Mouse (Mus musculus): Measurements from ENCODE around the gene Ppp4r1.

Ppp4r1 gene

DNA sequence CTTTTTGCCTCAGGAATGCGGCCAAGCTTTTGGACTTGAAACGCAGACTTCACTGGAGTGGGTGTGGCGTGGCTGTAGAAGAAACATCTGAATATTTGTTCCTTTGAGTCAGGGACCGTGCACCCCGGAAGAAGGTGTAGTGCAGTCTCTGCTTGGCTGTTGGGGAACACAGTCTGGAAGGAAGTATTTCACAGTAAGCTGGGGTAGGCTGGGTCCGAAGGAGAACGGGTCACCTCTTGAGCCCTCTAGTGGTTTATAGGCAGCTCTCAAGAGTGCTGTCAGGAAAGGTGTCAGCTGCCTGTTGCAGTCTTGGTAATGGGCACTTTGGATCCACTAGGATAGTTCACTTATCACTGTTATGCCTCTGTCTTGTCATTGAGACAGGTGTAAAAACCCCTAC, 3.9 kb downstream of the Ppp4r1 start:
- no peak for TF ChIP-seq GATA4 (IDR thresholded peaks at IDR 0.05; ENCODE audit: insufficient replicate concordance, low read length)

DNA sequence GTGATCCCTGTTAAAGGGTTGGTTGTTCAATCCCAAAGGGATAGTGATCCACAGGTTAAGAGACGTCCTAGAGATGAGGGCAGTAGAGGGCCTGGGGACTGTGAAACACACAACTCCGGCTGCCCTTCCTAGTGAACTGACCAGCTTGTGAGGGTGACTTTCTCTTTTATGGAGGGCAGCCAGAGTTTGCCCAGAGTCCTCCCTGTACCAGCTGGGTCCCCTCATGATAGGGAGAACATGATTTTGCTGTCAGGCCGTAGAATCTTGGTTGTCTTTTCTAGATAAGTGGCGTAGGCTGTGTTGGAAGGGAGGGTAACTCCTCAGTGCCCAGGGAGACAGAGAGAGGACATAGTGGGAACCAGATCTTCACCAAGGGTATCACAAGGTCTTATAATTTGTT, 4.9 kb downstream of the Ppp4r1 start:
- no peak for TF ChIP-seq GATA4 (IDR thresholded peaks at IDR 0.05; ENCODE audit: insufficient replicate concordance, low read length)

DNA sequence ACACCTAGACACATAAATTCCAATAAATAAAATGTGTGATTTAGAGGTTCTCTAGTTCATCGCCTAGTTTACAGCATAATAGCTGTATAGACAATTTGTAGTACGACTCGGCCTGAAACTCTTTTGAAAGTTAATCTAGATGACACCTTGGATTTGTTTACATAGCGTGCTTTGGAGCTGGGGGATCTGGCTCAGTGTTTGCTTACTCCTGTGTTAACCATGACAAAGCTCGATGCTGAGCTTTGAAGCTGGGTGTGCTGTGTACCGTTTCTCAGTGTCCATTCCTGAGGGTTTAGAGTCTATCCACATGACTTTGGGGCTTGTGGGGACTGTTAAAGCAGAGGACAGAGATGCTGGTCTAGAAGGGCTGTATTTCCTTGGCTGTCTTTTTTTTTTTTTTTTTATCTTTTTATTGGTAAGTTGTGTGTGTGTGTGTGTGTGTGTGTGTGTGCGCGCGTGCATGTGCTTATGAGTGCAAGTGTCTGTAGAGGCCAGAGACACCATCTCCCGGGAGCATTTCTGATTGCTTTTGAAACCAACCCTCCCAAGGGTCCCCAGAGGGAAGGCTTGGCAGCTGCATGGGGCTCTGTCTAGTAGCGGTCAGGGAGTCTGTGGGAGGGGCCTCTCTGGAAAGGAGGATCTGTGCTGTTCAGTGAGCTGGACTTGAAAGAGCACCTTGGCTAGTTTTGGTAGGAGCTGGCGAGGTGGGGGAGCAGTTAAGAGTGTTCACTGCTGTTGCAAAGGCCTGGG, 6.3 kb downstream of the Ppp4r1 start:
- no peak for TF ChIP-seq GATA4 (IDR thresholded peaks at IDR 0.05; ENCODE audit: insufficient replicate concordance, low read length)

DNA sequence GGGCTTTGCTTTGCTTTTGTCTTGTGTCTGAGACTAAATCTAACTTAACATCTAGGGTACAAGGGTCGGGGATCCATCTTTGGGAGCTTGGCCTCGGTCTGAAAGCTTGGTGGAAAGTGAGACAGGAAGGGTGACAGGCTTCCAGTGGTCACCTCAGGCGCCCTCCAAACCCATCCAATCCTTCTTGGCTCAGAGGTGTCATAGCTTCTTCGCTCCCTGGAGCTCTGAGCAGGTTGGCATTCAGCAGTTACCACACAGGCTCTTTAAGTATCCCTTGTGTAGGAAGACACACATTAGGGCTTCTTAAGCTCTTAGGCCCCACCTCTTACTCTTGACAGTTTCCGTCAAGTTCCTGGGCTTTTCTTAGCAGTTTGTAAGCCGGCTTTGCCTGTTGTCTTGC, 7.2 kb downstream of the Ppp4r1 start:
- TF ChIP-seq GATA4 (IDR thresholded peaks at IDR 0.05; ENCODE audit: insufficient replicate concordance, low read length): no peak

DNA sequence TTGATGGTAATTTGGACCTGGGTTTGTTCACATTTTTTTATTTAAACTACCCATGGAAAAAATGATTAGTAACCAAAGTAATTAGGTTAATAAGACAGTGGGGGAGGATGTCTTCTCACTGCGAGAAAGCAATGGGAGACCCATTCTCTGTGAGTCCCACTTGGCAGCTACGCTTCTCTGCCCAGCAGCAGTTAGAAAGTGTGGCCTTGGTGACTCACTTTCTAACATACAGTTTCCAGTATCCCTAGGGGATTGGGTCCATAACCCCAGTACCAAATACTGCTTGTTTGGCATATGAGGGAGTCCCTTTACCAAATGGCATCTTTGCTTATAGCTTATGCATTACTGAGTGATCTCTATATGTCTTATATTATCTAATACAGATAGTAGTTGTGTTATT, 8.8 kb downstream of the Ppp4r1 start:
- no peak for TF ChIP-seq GATA4 (IDR thresholded peaks at IDR 0.05; ENCODE audit: insufficient replicate concordance, low read length)

DNA sequence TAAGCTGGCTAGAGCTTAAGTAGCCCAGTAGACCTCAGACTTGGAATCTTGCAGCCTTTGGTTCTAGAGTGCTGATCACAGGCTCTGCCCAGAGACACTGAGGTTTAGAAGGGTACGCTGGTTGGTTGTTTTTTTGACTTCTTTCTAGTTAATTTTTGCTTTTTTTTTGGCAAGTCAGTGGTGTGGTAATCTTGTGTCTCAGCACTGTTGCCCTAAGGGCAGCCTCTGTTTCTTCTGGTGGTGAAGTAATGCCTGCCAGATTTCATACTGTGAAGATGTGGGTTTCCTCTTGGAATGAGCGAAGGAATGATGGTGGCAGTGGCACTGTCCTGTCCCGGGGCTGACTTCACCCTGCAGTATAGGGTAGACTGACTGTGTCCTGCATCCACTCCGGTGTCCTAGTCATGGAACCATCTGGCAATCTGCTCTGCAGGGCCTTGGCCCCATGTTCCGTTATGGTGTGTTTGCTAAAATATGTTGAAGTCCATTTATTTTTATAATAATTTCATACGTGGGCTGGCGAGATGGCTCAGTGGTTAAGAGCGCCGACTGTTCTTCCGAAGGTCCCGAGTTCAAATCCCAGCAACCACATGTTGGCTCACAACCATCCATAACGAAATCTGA, 11.0 kb downstream of the Ppp4r1 start:
- no peak for TF ChIP-seq GATA4 (IDR thresholded peaks at IDR 0.05; ENCODE audit: insufficient replicate concordance, low read length)

DNA sequence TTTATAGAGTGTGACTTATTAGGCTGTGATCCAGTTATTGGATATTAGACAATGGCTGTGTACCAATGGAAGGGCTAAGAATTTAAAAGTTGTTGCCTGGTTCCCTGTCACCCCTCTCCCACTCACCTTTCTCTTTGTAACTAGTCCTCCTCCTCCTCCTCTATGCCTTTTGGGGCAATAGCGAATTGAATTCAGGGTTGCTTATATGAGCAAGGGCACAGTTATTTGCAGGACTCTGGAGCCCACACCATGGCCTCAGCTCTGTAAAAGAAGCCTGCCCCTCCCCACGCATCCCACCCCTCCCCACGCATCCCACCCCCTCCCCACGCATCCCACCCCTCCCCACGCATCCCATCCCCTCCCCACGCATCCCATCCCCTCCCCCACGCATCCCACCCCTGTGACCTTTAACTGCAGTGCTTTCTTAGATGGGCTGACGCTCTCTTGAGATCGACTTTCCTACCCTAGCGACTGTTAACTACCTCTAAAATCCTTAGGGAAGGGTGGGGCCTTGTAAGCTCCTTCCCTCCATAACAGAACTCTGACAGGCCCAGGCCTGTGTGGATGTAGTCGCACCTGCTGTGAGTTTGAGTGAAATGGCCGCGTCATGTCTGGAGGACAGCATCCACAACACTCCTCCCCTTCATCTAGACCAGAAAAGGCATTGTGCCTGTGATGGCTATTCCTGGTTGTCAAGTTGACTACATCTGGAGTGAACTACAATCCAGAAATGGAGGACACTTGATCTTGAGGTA, 11.9 kb downstream of the Ppp4r1 start:
- no peak for TF ChIP-seq GATA4 (IDR thresholded peaks at IDR 0.05; ENCODE audit: insufficient replicate concordance, low read length)

DNA sequence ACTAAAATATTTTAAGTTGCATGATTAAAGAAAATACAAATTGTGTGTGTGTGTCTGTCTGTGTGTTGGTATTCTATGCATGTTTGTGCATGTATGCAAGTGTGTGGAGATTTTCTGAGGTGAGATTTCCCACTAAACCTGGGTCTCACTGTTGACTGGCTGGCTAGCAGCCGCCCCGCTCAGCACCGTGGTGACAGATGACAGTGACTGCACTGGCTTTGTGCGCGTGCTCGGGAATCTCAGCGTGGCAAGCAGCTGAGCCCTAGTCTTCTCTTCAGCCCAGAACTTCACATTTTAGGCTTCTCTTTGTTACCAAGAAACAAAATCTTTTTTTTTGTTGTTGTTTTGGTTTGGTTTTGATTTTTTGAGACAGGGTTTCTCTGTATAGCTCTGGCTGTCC, 13.7 kb downstream of the Ppp4r1 start:
- no peak for TF ChIP-seq GATA4 (IDR thresholded peaks at IDR 0.05; ENCODE audit: insufficient replicate concordance, low read length)

DNA sequence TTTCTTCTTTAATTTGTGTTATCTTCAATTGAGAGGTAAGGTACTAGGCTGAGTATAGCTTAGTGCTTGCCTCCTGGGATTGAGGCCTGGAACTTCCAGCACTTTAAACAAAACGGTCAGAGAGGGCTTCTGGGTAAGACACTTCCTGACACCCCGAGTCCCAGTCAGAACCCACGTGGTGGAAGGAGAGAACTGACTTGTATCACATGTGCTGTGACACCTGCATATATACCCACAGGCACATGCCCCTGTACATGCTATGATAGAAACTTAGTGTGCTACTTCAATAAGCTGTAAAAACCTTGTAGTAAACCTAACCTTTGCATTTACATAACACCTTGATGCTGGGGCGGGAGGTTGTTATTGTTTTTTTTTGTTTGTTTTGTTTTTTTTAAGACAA, 16.1 kb downstream of the Ppp4r1 start:
- no peak for TF ChIP-seq GATA4 (IDR thresholded peaks at IDR 0.05; ENCODE audit: insufficient replicate concordance, low read length)

DNA sequence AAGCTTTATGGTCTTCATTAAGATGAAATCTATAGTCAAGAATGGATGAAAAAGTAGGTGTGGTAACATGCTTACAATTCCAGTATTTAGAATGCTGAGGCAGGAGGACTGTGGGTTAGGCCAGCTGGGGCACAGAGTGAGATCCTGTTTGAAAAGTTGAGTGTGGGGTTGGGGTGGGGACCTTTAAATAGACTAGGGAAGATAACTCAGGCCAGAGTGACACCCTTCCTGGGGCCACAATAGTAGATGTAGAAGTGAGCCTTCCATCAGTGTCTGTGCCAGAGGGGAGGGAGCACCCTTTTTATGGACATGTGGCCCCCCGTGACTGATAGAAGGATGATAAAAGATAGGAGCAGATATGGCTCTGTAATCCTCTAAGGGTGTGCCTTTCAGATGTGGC, 17.0 kb downstream of the Ppp4r1 start:
- no peak for TF ChIP-seq GATA4 (IDR thresholded peaks at IDR 0.05; ENCODE audit: insufficient replicate concordance, low read length)

DNA sequence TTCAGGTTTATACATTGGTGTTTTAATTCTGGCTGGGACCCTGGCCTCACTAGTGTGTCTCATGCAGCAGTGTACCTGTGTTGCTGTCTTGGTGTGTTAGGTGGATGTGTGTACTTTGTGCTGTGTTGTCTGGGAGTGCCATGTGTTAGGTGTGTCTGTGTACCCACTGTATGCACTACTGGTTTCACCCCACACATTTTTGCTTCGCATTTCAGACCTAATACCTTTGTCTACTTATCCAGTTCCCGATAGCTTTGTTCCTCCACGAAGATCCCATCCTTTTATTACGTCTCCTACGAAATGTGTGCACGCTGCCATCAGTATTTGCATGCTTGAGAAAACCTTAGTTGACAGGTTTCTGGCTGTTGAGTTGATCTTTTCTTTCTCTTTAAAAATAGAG, 18.1 kb downstream of the Ppp4r1 start:
- TF ChIP-seq GATA4 (IDR thresholded peaks at IDR 0.05; ENCODE audit: insufficient replicate concordance, low read length): no peak

DNA sequence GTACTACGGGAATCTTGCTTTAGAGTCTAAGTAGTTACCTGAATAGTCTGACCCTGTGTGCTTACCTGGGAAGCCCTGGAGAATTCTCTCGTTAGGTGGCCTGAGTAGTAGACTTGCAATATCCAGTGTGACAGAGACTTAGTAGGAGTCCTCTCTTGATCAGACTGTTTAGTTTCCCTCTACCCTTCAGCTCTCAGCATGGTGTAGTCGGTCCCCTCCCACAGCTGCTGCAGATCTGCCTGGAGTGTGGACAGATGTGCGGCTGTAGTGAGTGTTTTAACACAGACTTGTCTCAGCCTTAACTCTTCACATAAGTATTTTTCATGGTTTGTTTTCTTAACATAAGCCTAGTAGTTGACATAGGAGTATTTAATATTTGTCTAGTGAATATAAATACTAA, 19.7 kb downstream of the Ppp4r1 start:
- no peak for TF ChIP-seq GATA4 (IDR thresholded peaks at IDR 0.05; ENCODE audit: insufficient replicate concordance, low read length)

DNA sequence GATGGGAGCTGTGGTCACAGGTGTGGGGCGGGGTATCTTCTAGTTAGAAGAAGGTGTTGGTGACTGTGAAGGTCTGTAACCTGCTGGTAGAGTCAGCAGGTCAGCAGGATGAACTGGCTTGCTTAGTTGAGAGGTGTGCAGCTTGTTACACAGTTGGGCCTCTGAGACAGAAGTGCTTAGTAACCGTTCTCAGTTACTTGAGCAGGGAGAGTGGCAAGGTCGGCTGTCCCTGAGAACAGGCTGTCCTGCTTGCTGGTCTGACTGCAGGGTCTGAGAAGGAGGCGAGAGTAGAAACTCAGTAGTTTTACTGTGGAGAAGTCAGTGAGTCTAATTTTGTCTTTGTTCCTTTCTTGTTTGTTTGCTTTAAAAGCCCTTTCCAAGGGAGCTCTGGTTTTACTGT, 23.6 kb downstream of the Ppp4r1 start:
- TF ChIP-seq GATA4 (IDR thresholded peaks at IDR 0.05; ENCODE audit: insufficient replicate concordance, low read length): no peak

DNA sequence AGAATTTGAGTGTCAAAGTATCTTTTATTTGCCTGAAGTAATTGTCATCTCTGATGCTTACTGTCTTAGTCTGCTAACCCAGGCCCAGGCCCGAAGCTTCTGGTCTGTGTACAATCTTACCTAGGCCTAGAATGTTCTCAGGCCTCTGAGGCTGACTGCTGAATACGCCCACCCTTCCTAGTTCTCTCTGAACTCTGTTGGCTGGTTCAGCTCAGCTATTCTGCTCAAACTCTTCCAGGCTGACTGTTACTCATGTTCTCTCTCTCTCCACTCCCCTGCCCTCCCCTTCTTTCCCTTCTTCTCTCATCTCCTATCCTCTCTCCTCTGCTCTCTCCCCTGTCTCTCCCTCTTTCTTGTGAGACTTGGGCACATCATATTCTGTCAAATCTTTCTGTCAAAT, 24.0 kb downstream of the Ppp4r1 start:
- no peak for TF ChIP-seq GATA4 (IDR thresholded peaks at IDR 0.05; ENCODE audit: insufficient replicate concordance, low read length)

DNA sequence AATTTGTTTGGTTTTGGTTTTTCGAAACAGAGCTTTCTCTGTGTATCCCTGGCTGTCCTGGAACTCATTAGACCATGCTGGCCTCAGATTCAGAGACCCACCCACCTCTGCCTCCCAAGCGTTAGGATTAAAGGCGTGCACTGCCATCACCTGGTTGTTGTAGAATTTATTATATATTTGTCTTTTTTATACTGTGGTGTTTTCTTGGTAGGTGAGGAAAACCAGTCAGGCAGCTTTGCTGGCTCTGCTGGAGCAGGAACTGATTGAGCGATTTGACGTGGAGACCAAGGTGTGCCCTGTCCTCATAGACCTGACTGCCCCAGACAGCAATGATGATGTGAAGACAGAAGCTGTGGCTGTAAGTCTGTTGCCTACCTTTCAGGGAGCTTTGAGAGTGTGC, 28.7 kb downstream of the Ppp4r1 start:
- TF ChIP-seq GATA4 (IDR thresholded peaks at IDR 0.05; ENCODE audit: insufficient replicate concordance, low read length): no peak

DNA sequence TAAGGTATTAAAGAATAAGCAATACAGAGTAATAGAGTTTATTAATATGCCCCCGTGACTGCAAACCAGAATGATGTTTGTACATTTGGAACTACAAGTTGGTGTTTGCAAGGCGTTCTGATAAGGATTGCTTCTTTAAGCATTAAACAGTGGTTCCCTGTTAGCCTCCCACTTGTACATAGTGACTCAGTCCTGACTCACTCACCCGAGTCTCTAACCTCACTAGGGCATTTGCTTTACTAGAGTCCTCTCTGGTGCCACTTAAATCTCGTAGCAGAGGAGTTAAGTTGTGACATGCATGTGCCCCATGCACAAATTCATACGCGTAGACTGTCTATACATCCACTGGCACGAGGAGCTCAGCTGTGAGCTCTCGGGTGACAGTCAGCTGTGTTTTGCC, 31.4 kb downstream of the Ppp4r1 start:
- no peak for TF ChIP-seq GATA4 (IDR thresholded peaks at IDR 0.05; ENCODE audit: insufficient replicate concordance, low read length)
